Mouse (Mus musculus): Measurements from ENCODE around the gene Hivep3.

Gene Hivep3

GRCm38 (mm10) chr4:119903806-119904205 lies 170.2 kb downstream of the Hivep3 start:
- no peak for DNase-seq (ENCODE audit: low spot score in 2 of 2)

GRCm38 (mm10) chr4:119904296-119904695 lies 170.7 kb downstream of the Hivep3 start:
- peak in 1 of 2 experiments; percentile 54 for DNase-seq (ENCODE audit: low spot score in 2 of 2)

GRCm38 (mm10) chr4:119907106-119907505 lies 173.5 kb downstream of the Hivep3 start:
- no peak for DNase-seq (ENCODE audit: low spot score in 2 of 2)

- DNase-seq (ENCODE audit: low spot score in 2 of 2), result no peak
These were observed 177.7 kb downstream of the Hivep3 start for GRCm38 (mm10) chr4:119911071-119911904.

GRCm38 (mm10) chr4:119912216-119912615 lies 178.6 kb downstream of the Hivep3 start:
- no peak for DNase-seq (ENCODE audit: low spot score in 2 of 2)

GRCm38 (mm10) chr4:119914194-119914593 lies 180.6 kb downstream of the Hivep3 start:
- no peak for DNase-seq (ENCODE audit: low spot score in 2 of 2)

- DNase-seq (ENCODE audit: low spot score in 2 of 2), result no peak
These were observed 181.5 kb downstream of the Hivep3 start for GRCm38 (mm10) chr4:119915069-119915468.

- DNase-seq (ENCODE audit: low spot score in 2 of 2), result no peak
These were observed 183.9 kb downstream of the Hivep3 start for GRCm38 (mm10) chr4:119917502-119917901.

GRCm38 (mm10) chr4:119919349-119919748 lies 185.8 kb downstream of the Hivep3 start:
- DNase-seq (ENCODE audit: low spot score in 2 of 2), result no peak

GRCm38 (mm10) chr4:119921022-119921717 lies 187.6 kb downstream of the Hivep3 start:
- no peak for DNase-seq (ENCODE audit: low spot score in 2 of 2)

GRCm38 (mm10) chr4:119921723-119922266 lies 188.2 kb downstream of the Hivep3 start:
- DNase-seq (ENCODE audit: low spot score in 2 of 2), result no peak

- no peak for DNase-seq (ENCODE audit: low spot score in 2 of 2)
These were observed 189.4 kb downstream of the Hivep3 start for GRCm38 (mm10) chr4:119922945-119923344.

- no peak for DNase-seq (ENCODE audit: low spot score in 2 of 2)
These were observed 189.8 kb downstream of the Hivep3 start for GRCm38 (mm10) chr4:119923410-119923809.

GRCm38 (mm10) chr4:119925052-119925451 lies 191.5 kb downstream of the Hivep3 start:
- DNase-seq (ENCODE audit: low spot score in 2 of 2), result no peak

- peak in 1 of 2 experiments; percentile 24 for DNase-seq (ENCODE audit: low spot score in 2 of 2)
These were observed 198.3 kb downstream of the Hivep3 start for GRCm38 (mm10) chr4:119931923-119932322.

- peak; percentile 85 to 86 for DNase-seq (ENCODE audit: low spot score in 2 of 2)
These were observed 199.1 kb downstream of the Hivep3 start for GRCm38 (mm10) chr4:119932549-119933257.

- no peak for DNase-seq (ENCODE audit: low spot score in 2 of 2)
These were observed 201.3 kb downstream of the Hivep3 start for GRCm38 (mm10) chr4:119934901-119935300.

GRCm38 (mm10) chr4:119937876-119938275 lies 204.3 kb downstream of the Hivep3 start:
- peak; percentile 48 to 64 for DNase-seq (ENCODE audit: low spot score in 2 of 2)

GRCm38 (mm10) chr4:119938518-119938917 lies 204.9 kb downstream of the Hivep3 start:
- DNase-seq (ENCODE audit: low spot score in 2 of 2), result no peak

GRCm38 (mm10) chr4:119939786-119940185 lies 206.2 kb downstream of the Hivep3 start:
- no peak for DNase-seq (ENCODE audit: low spot score in 2 of 2)

- DNase-seq (ENCODE audit: low spot score in 2 of 2), result no peak
These were observed 212.8 kb downstream of the Hivep3 start for GRCm38 (mm10) chr4:119946224-119946887.

Data from right cerebral cortex, adult 2 months (tissue).